Mouse (Mus musculus): Measurements from ENCODE around the gene H2-D1. TPM values are rescaled to one million over a fixed set of nuclear protein-coding genes. Genes with fewer than 3 reads are reported as not detected.
A peak's percentile ranks its signal among the peaks of the same experiment; 100 is the strongest.
"Not testable (repeated sequence)": the region's sequence is repeated elsewhere in the genome, so short reads cannot be mapped to it uniquely, and the experiment has no call there.

H2-D1 gene
- polyA plus RNA-seq, 1 experiment from 2014 or later = 98.1 TPM

GRCm38 (mm10) chr17:35280276-35280675 lies 17.7 kb downstream of the H2-D1 start:
- Histone ChIP-seq H3K36me3 (replicated peaks; ENCODE audit: control insufficient read depth, insufficient read depth) (no peaks in the 10 kb centered on the region), H3K4me3 (replicated peaks; ENCODE audit: low read length) (no peak overlapping the region), H3K9ac (no peak overlapping the region), H3K27ac (no peak overlapping the region), H3K27me3 (ENCODE audit: control insufficient read depth, insufficient read depth, low read length) (peaks cover 11% of the 10 kb centered on the region), H3K9me3 (ENCODE audit: control insufficient read depth, low read length) (no peaks in the 10 kb centered on the region), H3K4me1 (replicated peaks; ENCODE audit: control insufficient read depth, insufficient read depth, low read length) (no peaks in the 10 kb centered on the region), H3K4me2 (replicated peaks) (no peak overlapping the region)
- DNase-seq (ENCODE audit: low spot score) = no peak
- whole genome bisulfite sequencing = 78% methylated on average over 3 of the region's 3 CpGs
- ATAC-seq (ENCODE audit: low FRiP score) = no peak

GRCm38 (mm10) chr17:35285431-35285830 lies 22.9 kb downstream of the H2-D1 start:
- Histone ChIP-seq H3K27ac (no peak overlapping the region), H3K27me3 (ENCODE audit: control insufficient read depth, insufficient read depth, low read length) (no peaks in the 10 kb centered on the region), H3K36me3 (replicated peaks; ENCODE audit: control insufficient read depth, insufficient read depth) (no peaks in the 10 kb centered on the region), H3K9me3 (ENCODE audit: control insufficient read depth, low read length) (no peaks in the 10 kb centered on the region), H3K4me2 (replicated peaks) (no peak overlapping the region), H3K9ac (no peak overlapping the region), H3K4me3 (replicated peaks; ENCODE audit: low read length) (no peak overlapping the region), H3K4me1 (replicated peaks; ENCODE audit: control insufficient read depth, insufficient read depth, low read length) (no peaks in the 10 kb centered on the region)
- no peak for ATAC-seq (ENCODE audit: low FRiP score)
- DNase-seq (ENCODE audit: low spot score) = no peak

- H3K9me3 ChIP-seq (ENCODE audit: control insufficient read depth, low read length); H3K4me2 ChIP-seq (replicated peaks); H3K9ac ChIP-seq; ATAC-seq (ENCODE audit: low FRiP score); DNase-seq (ENCODE audit: low spot score); H3K27me3 ChIP-seq (ENCODE audit: control insufficient read depth, insufficient read depth, low read length); H3K36me3 ChIP-seq (replicated peaks; ENCODE audit: control insufficient read depth, insufficient read depth); H3K4me3 ChIP-seq (replicated peaks; ENCODE audit: low read length); H3K4me1 ChIP-seq (replicated peaks; ENCODE audit: control insufficient read depth, insufficient read depth, low read length); H3K27ac ChIP-seq: not testable (repeated sequence)
- 4% methylated on average over 5 of the region's 5 CpGs for WGBS
These were observed 33.3 kb downstream of the H2-D1 start for GRCm38 (mm10) chr17:35295796-35296195.

- 88% methylated on average over 7 of the region's 7 CpGs for WGBS
- not testable (repeated sequence) for H3K9me3 ChIP-seq (ENCODE audit: control insufficient read depth, low read length); H3K36me3 ChIP-seq (replicated peaks; ENCODE audit: control insufficient read depth, insufficient read depth); DNase-seq (ENCODE audit: low spot score); H3K27ac ChIP-seq; H3K4me1 ChIP-seq (replicated peaks; ENCODE audit: control insufficient read depth, insufficient read depth, low read length); H3K4me3 ChIP-seq (replicated peaks; ENCODE audit: low read length); H3K27me3 ChIP-seq (ENCODE audit: control insufficient read depth, insufficient read depth, low read length); H3K4me2 ChIP-seq (replicated peaks); H3K9ac ChIP-seq; ATAC-seq (ENCODE audit: low FRiP score)
These were observed 37.9 kb downstream of the H2-D1 start for GRCm38 (mm10) chr17:35300261-35300945.

- 28% methylated on average over 13 of the region's 13 CpGs for WGBS
- DNase-seq (ENCODE audit: low spot score) (peak; percentile 79), ATAC-seq (ENCODE audit: low FRiP score) (no peak)
- Histone ChIP-seq H3K9me3 (ENCODE audit: control insufficient read depth, low read length) (no peaks in the 10 kb centered on the region), H3K9ac (no peak overlapping the region), H3K4me1 (replicated peaks; ENCODE audit: control insufficient read depth, insufficient read depth, low read length) (no peaks in the 10 kb centered on the region), H3K36me3 (replicated peaks; ENCODE audit: control insufficient read depth, insufficient read depth) (no peaks in the 10 kb centered on the region), H3K4me3 (replicated peaks; ENCODE audit: low read length) (no peak overlapping the region), H3K27ac (no peak overlapping the region), H3K4me2 (replicated peaks) (no peak overlapping the region), H3K27me3 (ENCODE audit: control insufficient read depth, insufficient read depth, low read length) (no peaks in the 10 kb centered on the region)
These were observed 39.2 kb downstream of the H2-D1 start for GRCm38 (mm10) chr17:35301645-35302258.

- 83% methylated on average over 2 of the region's 2 CpGs for WGBS
- Histone ChIP-seq H3K4me1 (replicated peaks; ENCODE audit: control insufficient read depth, insufficient read depth, low read length) (no peaks in the 10 kb centered on the region), H3K4me2 (replicated peaks) (no peak overlapping the region), H3K9ac (no peak overlapping the region), H3K4me3 (replicated peaks; ENCODE audit: low read length) (no peak overlapping the region), H3K27me3 (ENCODE audit: control insufficient read depth, insufficient read depth, low read length) (no peaks in the 10 kb centered on the region), H3K36me3 (replicated peaks; ENCODE audit: control insufficient read depth, insufficient read depth) (no peaks in the 10 kb centered on the region), H3K27ac (no peak overlapping the region), H3K9me3 (ENCODE audit: control insufficient read depth, low read length) (no peaks in the 10 kb centered on the region)
- DNase-seq (ENCODE audit: low spot score) = no peak
- no peak for ATAC-seq (ENCODE audit: low FRiP score)
These were observed 40.7 kb downstream of the H2-D1 start for GRCm38 (mm10) chr17:35303271-35303670.

GRCm38 (mm10) chr17:35303756-35304350 lies 41.3 kb downstream of the H2-D1 start:
- H3K9me3 ChIP-seq (ENCODE audit: control insufficient read depth, low read length) = no peaks in the 10 kb centered on the region
- WGBS = 90% methylated on average over 10 of the region's 10 CpGs
- no peak overlapping the region for H3K27ac ChIP-seq
- H3K9ac ChIP-seq = no peak overlapping the region
- no peaks in the 10 kb centered on the region for H3K4me1 ChIP-seq (replicated peaks; ENCODE audit: control insufficient read depth, insufficient read depth, low read length)
- no peak overlapping the region for H3K4me3 ChIP-seq (replicated peaks; ENCODE audit: low read length)
- no peaks in the 10 kb centered on the region for H3K36me3 ChIP-seq (replicated peaks; ENCODE audit: control insufficient read depth, insufficient read depth)
- H3K4me2 ChIP-seq (replicated peaks) = no peak overlapping the region
- H3K27me3 ChIP-seq (ENCODE audit: control insufficient read depth, insufficient read depth, low read length) = no peaks in the 10 kb centered on the region
- ATAC-seq (ENCODE audit: low FRiP score) = no peak
- no peak for DNase-seq (ENCODE audit: low spot score)

GRCm38 (mm10) chr17:35304478-35304877 lies 41.9 kb downstream of the H2-D1 start:
- H3K9me3 ChIP-seq (ENCODE audit: control insufficient read depth, low read length) = no peaks in the 10 kb centered on the region
- ATAC-seq (ENCODE audit: low FRiP score) (no peak), DNase-seq (ENCODE audit: low spot score) (no peak)
- H3K27me3 ChIP-seq (ENCODE audit: control insufficient read depth, insufficient read depth, low read length) = peaks cover 4% of the 10 kb centered on the region; the same call in 1 of the 2 replicates
- H3K9ac ChIP-seq = no peak overlapping the region
- H3K27ac ChIP-seq = no peak overlapping the region
- no peak overlapping the region for H3K4me3 ChIP-seq (replicated peaks; ENCODE audit: low read length)
- 74% methylated on average over 6 of the region's 6 CpGs for WGBS
- H3K4me2 ChIP-seq (replicated peaks) = no peak overlapping the region
- no peaks in the 10 kb centered on the region for H3K36me3 ChIP-seq (replicated peaks; ENCODE audit: control insufficient read depth, insufficient read depth)
- no peaks in the 10 kb centered on the region for H3K4me1 ChIP-seq (replicated peaks; ENCODE audit: control insufficient read depth, insufficient read depth, low read length)

- H3K9me3 ChIP-seq (ENCODE audit: control insufficient read depth, low read length); DNase-seq (ENCODE audit: low spot score); H3K4me3 ChIP-seq (replicated peaks; ENCODE audit: low read length); ATAC-seq (ENCODE audit: low FRiP score); H3K36me3 ChIP-seq (replicated peaks; ENCODE audit: control insufficient read depth, insufficient read depth); H3K27ac ChIP-seq; H3K4me1 ChIP-seq (replicated peaks; ENCODE audit: control insufficient read depth, insufficient read depth, low read length); H3K27me3 ChIP-seq (ENCODE audit: control insufficient read depth, insufficient read depth, low read length); H3K4me2 ChIP-seq (replicated peaks); H3K9ac ChIP-seq: not testable (repeated sequence)
- 88% methylated on average over 8 of the region's 8 CpGs for WGBS
These were observed 42.4 kb downstream of the H2-D1 start for GRCm38 (mm10) chr17:35304921-35305320.
